Mouse (Mus musculus) hindbrain, embryonic 13.5 days (tissue): ENCODE data around the gene Fermt3. TPM values are rescaled to one million over a fixed set of nuclear protein-coding genes. Genes with fewer than 3 reads are reported as not detected.
"Not testable (repeated sequence)": the region's sequence is repeated elsewhere in the genome, so short reads cannot be mapped to it uniquely, and the experiment has no call there.

Experiments used
- ATAC-seq: fragments of 200-750 bp; cut with Nextera tagmentation; 2 replicates; pipeline ENCODE4 v1.8.0; 2017; ENCODE audit warnings: moderate TSS enrichment; ENCODE audit not compliant: low FRiP score
- H3K27ac ChIP-seq: fragments of 300-500 bp; sonication (generic); 2 replicates; pipeline ENCODE4 v1.5.1; 2015; ENCODE audit warnings: inconsistent platforms, mild to moderate bottlenecking, moderate library complexity
- H3K27me3 ChIP-seq: fragments of 300-500 bp; sonication (generic); 2 replicates; pipeline ENCODE4 v1.6.1; 2015; ENCODE audit warnings: mild to moderate bottlenecking, inconsistent platforms
- H3K36me3 ChIP-seq: fragments of 300-500 bp; sonication (generic); 2 replicates; pipeline ENCODE4 v1.6.1; 2015; ENCODE audit warnings: mild to moderate bottlenecking, inconsistent platforms
- H3K4me1 ChIP-seq: fragments of 300-500 bp; sonication (generic); replicated peaks from 2 replicates; pipeline ENCODE4 v1.6.1; 2015; ENCODE audit warnings: inconsistent platforms
- H3K4me2 ChIP-seq: fragments of 300-500 bp; sonication (generic); 2 replicates; pipeline ENCODE4 v1.6.1; 2015; ENCODE audit warnings: inconsistent platforms, mild to moderate bottlenecking, moderate library complexity
- H3K4me3 ChIP-seq: fragments of 300-500 bp; sonication (generic); 2 replicates; pipeline ENCODE4 v1.5.1; 2015; ENCODE audit warnings: mild to moderate bottlenecking, inconsistent platforms
- H3K9ac ChIP-seq: fragments of 300-500 bp; sonication (generic); 2 replicates; pipeline ENCODE4 v1.6.1; 2015; ENCODE audit warnings: mild to moderate bottlenecking, inconsistent platforms
- H3K9me3 ChIP-seq: fragments of 300-500 bp; sonication (generic); 2 replicates; pipeline ENCODE4 v1.6.1; 2016; ENCODE audit warnings: inconsistent platforms
- WGBS: fragments of 180-500 bp; shearing (Covaris S2); methylation state at CpG from one replicate; pipeline ENCODE4 v1.1.7; 2015; 5-methylcytosine and 5-hydroxymethylcytosine counted together
- polyA plus RNA-seq: library from polyadenylated mRNA; unstranded; fragments of >200 nt; fragmentation: Nextera tagmentation; extraction: Ambion mirVana; gene quantifications from 2 replicates; pipeline ENCODE4 v1.2.1, GENCODE M21; 2015

The Fermt3 gene
- polyA plus RNA-seq, 1 experiment from 2014 or later = 5.6 TPM

GRCm38 (mm10) chr19:7056248-7057087 is 37.2 kb upstream of the Fermt3 start, which contains the start of gene Macrod1:
Gene Macrod1, plus strand, starts transcription at chr19:7056810.
- Histone ChIP-seq H3K4me1 (peaks cover 24% of the 10 kb centered on the region), H3K4me2 (peak within 1 kb of the TSS; percentile 100), H3K9me3 (no peaks in the 10 kb centered on the region), H3K36me3 (no peaks in the 10 kb centered on the region), H3K27ac (no peak within 1 kb of the TSS), H3K4me3 (peak within 1 kb of the TSS; percentile 66), H3K27me3 (peaks cover 64% of the 10 kb centered on the region), H3K9ac (peak within 1 kb of the TSS; percentile 79)
- peak; percentile 88 for ATAC-seq
- 1% methylated on average over 68 of the region's 72 CpGs for WGBS

- Histone ChIP-seq H3K9ac (no peak overlapping the region), H3K27me3 (peaks cover 54% of the 10 kb centered on the region), H3K9me3 (no peaks in the 10 kb centered on the region), H3K4me1 (peaks cover 24% of the 10 kb centered on the region), H3K36me3 (no peaks in the 10 kb centered on the region), H3K27ac (no peak overlapping the region), H3K4me2 (no peak overlapping the region), H3K4me3 (no peak overlapping the region)
- 53% methylated on average over 3 of the region's 3 CpGs for WGBS
- no peak for ATAC-seq
Observed at GRCm38 (mm10) chr19:7055173-7055572, 35.9 kb upstream of the Fermt3 start.

- Histone ChIP-seq H3K27ac (no peak overlapping the region), H3K36me3 (no peaks in the 10 kb centered on the region), H3K9me3 (no peaks in the 10 kb centered on the region), H3K4me1 (peaks cover 24% of the 10 kb centered on the region), H3K4me2 (no peak overlapping the region), H3K9ac (no peak overlapping the region), H3K27me3 (peaks cover 50% of the 10 kb centered on the region), H3K4me3 (no peak overlapping the region)
- no peak for ATAC-seq
- WGBS = 72% methylated on average over 10 of the region's 10 CpGs
Observed at GRCm38 (mm10) chr19:7054772-7055171, 35.5 kb upstream of the Fermt3 start.

- Histone ChIP-seq H3K4me1 (peaks cover 23% of the 10 kb centered on the region), H3K27me3 (peaks cover 36% of the 10 kb centered on the region)
- not testable (repeated sequence) for H3K9ac ChIP-seq, H3K36me3 ChIP-seq, H3K27ac ChIP-seq, H3K4me3 ChIP-seq, ATAC-seq, H3K4me2 ChIP-seq, H3K9me3 ChIP-seq
- WGBS = 81% methylated on average over 4 of the region's 4 CpGs
Observed at GRCm38 (mm10) chr19:7053382-7053781, 34.1 kb upstream of the Fermt3 start.

- Histone ChIP-seq H3K27me3 (no peaks in the 10 kb centered on the region), H3K27ac (no peak overlapping the region), H3K9ac (no peak overlapping the region), H3K4me2 (no peak overlapping the region), H3K4me3 (no peak overlapping the region), H3K4me1 (peaks cover 7% of the 10 kb centered on the region), H3K9me3 (no peaks in the 10 kb centered on the region), H3K36me3 (no peaks in the 10 kb centered on the region)
- no peak for ATAC-seq
- WGBS = 42% methylated on average over 4 of the region's 4 CpGs
Observed at GRCm38 (mm10) chr19:7044706-7045105, 25.4 kb upstream of the Fermt3 start.

GRCm38 (mm10) chr19:7044279-7044678 is 25.0 kb upstream of the Fermt3 start:
- Histone ChIP-seq H3K27ac (no peak overlapping the region), H3K9ac (no peak overlapping the region), H3K9me3 (no peaks in the 10 kb centered on the region), H3K4me2 (no peak overlapping the region), H3K27me3 (no peaks in the 10 kb centered on the region), H3K4me1 (peaks cover 7% of the 10 kb centered on the region), H3K36me3 (no peaks in the 10 kb centered on the region), H3K4me3 (no peak overlapping the region)
- 69% methylated on average over 4 of the region's 4 CpGs for WGBS
- no peak for ATAC-seq

- peak overlapping the region; percentile 53 for H3K4me3 ChIP-seq
- H3K27ac ChIP-seq = peak overlapping the region; percentile 96
- H3K9me3 ChIP-seq = no peaks in the 10 kb centered on the region
- no peaks in the 10 kb centered on the region for H3K27me3 ChIP-seq
- H3K9ac ChIP-seq = peak overlapping the region; percentile 85; the same call in 1 of the 2 replicates
- ATAC-seq = no peak
- H3K4me1 ChIP-seq = peaks cover 38% of the 10 kb centered on the region
- H3K36me3 ChIP-seq = peaks cover 6% of the 10 kb centered on the region
- WGBS = 91% methylated on average over 2 of the region's 2 CpGs
- H3K4me2 ChIP-seq = peak overlapping the region; percentile 81
Observed at GRCm38 (mm10) chr19:7041171-7041570, 21.9 kb upstream of the Fermt3 start.

- ATAC-seq = peak; percentile 0; the same call in 1 of the 2 replicates
- Histone ChIP-seq H3K9ac (peak overlapping the region; percentile 85), H3K9me3 (no peaks in the 10 kb centered on the region), H3K4me1 (peaks cover 39% of the 10 kb centered on the region), H3K27ac (peak overlapping the region; percentile 96), H3K36me3 (peaks cover 6% of the 10 kb centered on the region), H3K4me3 (peak overlapping the region; percentile 53), H3K27me3 (no peaks in the 10 kb centered on the region), H3K4me2 (peak overlapping the region; percentile 81)
- WGBS = 29% methylated on average over 13 of the region's 13 CpGs
Observed at GRCm38 (mm10) chr19:7040637-7041130, 21.4 kb upstream of the Fermt3 start.

- Histone ChIP-seq H3K36me3 (peaks cover 13% of the 10 kb centered on the region), H3K4me1 (peaks cover 39% of the 10 kb centered on the region), H3K27ac (peak within 1 kb of the TSS; percentile 96), H3K4me2 (peak within 1 kb of the TSS; percentile 81), H3K9me3 (no peaks in the 10 kb centered on the region), H3K27me3 (no peaks in the 10 kb centered on the region), H3K9ac (peak within 1 kb of the TSS; percentile 96), H3K4me3 (peak within 1 kb of the TSS; percentile 92)
- under 1% methylated on average over 45 of the region's 49 CpGs for WGBS
- ATAC-seq = peak; percentile 99
Observed at GRCm38 (mm10) chr19:7039841-7040636, 20.8 kb upstream of the Fermt3 start, which contains the start of gene Stip1. Gene Stip1, minus strand, starts transcription at chr19:7039967.

- H3K36me3 ChIP-seq = peaks cover 20% of the 10 kb centered on the region
- H3K9ac ChIP-seq = peak overlapping the region; percentile 96
- no peaks in the 10 kb centered on the region for H3K9me3 ChIP-seq
- ATAC-seq = peak; percentile 30
- H3K4me1 ChIP-seq = peaks cover 39% of the 10 kb centered on the region
- peak overlapping the region; percentile 81 for H3K4me2 ChIP-seq
- H3K27me3 ChIP-seq = no peaks in the 10 kb centered on the region
- peak overlapping the region; percentile 95 for H3K27ac ChIP-seq
- WGBS = 1% methylated on average over 31 of the region's 35 CpGs
- H3K4me3 ChIP-seq = peak overlapping the region; percentile 92
Observed at GRCm38 (mm10) chr19:7039088-7039720, 19.9 kb upstream of the Fermt3 start.

- ATAC-seq = no peak
- H3K4me2 ChIP-seq = no peak overlapping the region
- H3K4me1 ChIP-seq = peaks cover 29% of the 10 kb centered on the region
- WGBS = 93% methylated on average over 5 of the region's 5 CpGs
- no peak overlapping the region for H3K27ac ChIP-seq
- no peak overlapping the region for H3K9ac ChIP-seq
- peaks cover 70% of the 10 kb centered on the region for H3K36me3 ChIP-seq
- H3K27me3 ChIP-seq = no peaks in the 10 kb centered on the region
- H3K9me3 ChIP-seq = no peaks in the 10 kb centered on the region
- no peak overlapping the region for H3K4me3 ChIP-seq
Observed at GRCm38 (mm10) chr19:7034006-7034405, 14.7 kb upstream of the Fermt3 start.

- Histone ChIP-seq H3K4me2 (no peak overlapping the region), H3K4me3 (no peak overlapping the region), H3K27ac (no peak overlapping the region), H3K36me3 (peaks cover 98% of the 10 kb centered on the region), H3K27me3 (no peaks in the 10 kb centered on the region), H3K4me1 (no peaks in the 10 kb centered on the region), H3K9ac (no peak overlapping the region), H3K9me3 (no peaks in the 10 kb centered on the region)
- ATAC-seq = no peak
- WGBS = 98% methylated on average over 5 of the region's 5 CpGs
Observed at GRCm38 (mm10) chr19:7029531-7029930, 10.3 kb upstream of the Fermt3 start.
